Mouse (Mus musculus): Measurements from ENCODE around the gene Gm21891. TPM values are rescaled to one million over a fixed set of nuclear protein-coding genes. Genes with fewer than 3 reads are reported as not detected.
"Not testable (repeated sequence)": the region's sequence is repeated elsewhere in the genome, so short reads cannot be mapped to it uniquely, and the experiment has no call there.

Gene Gm21891
- not detected in 2 replicates for polyA plus RNA-seq (2015; fragmentation: Nextera tagmentation; extraction: Ambion mirVana)

DNA sequence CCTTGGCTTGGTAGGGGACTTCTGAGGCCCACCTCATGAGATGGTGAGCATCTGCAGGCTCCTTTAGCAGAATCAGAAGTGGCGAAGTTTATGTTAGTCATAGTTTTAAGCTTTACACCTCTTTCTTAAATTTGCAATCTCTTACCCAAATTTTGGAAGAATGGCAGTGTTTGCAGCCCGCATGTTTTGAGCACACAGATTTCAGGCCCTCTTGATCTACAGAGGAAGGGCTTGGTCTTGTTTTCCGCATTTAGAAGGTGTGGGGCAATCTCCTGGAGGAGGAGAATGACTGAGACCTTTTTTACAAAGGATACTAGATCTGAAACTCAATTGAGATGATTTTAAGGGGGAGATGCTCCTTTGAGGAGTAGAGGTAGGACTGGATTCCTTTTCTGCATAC is at the start of gene Gm21891:
Gene Gm21891, minus strand, starts transcription at position 101 of the 400 bp plus-strand sequence.
- not testable (repeated sequence) for H3K9ac ChIP-seq; H3K4me1 ChIP-seq; H3K27me3 ChIP-seq; H3K4me3 ChIP-seq; H3K9me3 ChIP-seq (replicated peaks); H3K36me3 ChIP-seq (ENCODE audit: poor library complexity, severe bottlenecking); ATAC-seq; H3K4me2 ChIP-seq; H3K27ac ChIP-seq
- WGBS = no CpG with 5 or more reads among the region's 3 CpGs

DNA sequence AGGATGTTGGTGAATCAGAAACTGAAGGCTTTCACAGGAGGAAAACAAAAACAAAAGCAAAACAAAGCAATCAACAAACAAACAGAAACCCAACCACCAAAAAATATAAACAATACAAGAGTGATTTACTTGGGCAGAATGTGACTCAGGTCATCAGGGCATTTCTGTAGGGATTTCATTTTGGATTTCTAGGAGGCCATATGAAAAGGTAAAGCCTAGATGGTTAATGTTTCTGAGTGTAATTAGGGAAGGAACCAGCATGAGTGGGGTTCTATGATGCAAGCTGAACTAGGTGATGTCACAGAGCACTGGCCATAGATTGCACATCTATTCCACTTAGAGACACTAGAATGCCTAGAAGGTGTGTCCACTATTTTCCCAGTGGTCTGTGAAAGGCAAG is 28.4 kb upstream of the Gm21891 start, which contains the start of gene Gm21425:
Gene Gm21425, plus strand, starts transcription at position 301 of the 400 bp plus-strand sequence.
- H3K36me3 ChIP-seq (ENCODE audit: poor library complexity, severe bottlenecking); H3K27me3 ChIP-seq; H3K4me3 ChIP-seq; H3K27ac ChIP-seq; H3K4me1 ChIP-seq; H3K9ac ChIP-seq; H3K9me3 ChIP-seq (replicated peaks); H3K4me2 ChIP-seq; ATAC-seq: not testable (repeated sequence)

Other genes with a start within 250 kb of the Gm21891 start
- gene Gm20807, start 90.6 kb downstream of the Gm21891 start, polyA plus RNA-seq (2015; fragmentation: Nextera tagmentation; extraction: Ambion mirVana) = not detected in 2 replicates
- not detected in 2 replicates for gene Gm21425, start 28.5 kb upstream of the Gm21891 start, polyA plus RNA-seq (2015; fragmentation: Nextera tagmentation; extraction: Ambion mirVana)
- gene Gm21828, start 90.4 kb upstream of the Gm21891 start, polyA plus RNA-seq (2015; fragmentation: Nextera tagmentation; extraction: Ambion mirVana) = not detected in 2 replicates
- not detected in 2 replicates for gene Gm21440, start 118.9 kb upstream of the Gm21891 start, polyA plus RNA-seq (2015; fragmentation: Nextera tagmentation; extraction: Ambion mirVana)
- gene Gm21454, start 119.0 kb upstream of the Gm21891 start, polyA plus RNA-seq (2015; fragmentation: Nextera tagmentation; extraction: Ambion mirVana) = not detected in 2 replicates
- gene Gm21725, start 215.6 kb upstream of the Gm21891 start, polyA plus RNA-seq (2015; fragmentation: Nextera tagmentation; extraction: Ambion mirVana) = not detected in 2 replicates

Data from forebrain, embryonic 13.5 days (tissue).